Mouse (Mus musculus) thymus, adult 2 months (tissue): ENCODE data around the gene Exoc2. TPM values are rescaled to one million over a fixed set of nuclear protein-coding genes. Genes with fewer than 3 reads are reported as not detected.

ENCODE experiments used
- DNase-seq: peaks from one replicate; pipeline ENCODE4 v3.0.0; 2021
- H3K27ac ChIP-seq: fragments of 200-500 bp; 2 replicates; pipeline ENCODE4 v1.5.1; 2012; ENCODE audit warnings: low read length, control low read depth; ENCODE audit not compliant: control insufficient read depth, insufficient read depth
- H3K27me3 ChIP-seq: fragments of 200-500 bp; 2 replicates; pipeline ENCODE4 v1.6.1; 2012; ENCODE audit warnings: mild to moderate bottlenecking, low read length, moderate library complexity, mixed read lengths; ENCODE audit not compliant: control insufficient read depth, insufficient read depth
- H3K36me3 ChIP-seq: fragments of 200-500 bp; 2 replicates; pipeline ENCODE4 v1.6.1; 2012; ENCODE audit warnings: mild to moderate bottlenecking, low read length, moderate library complexity; ENCODE audit not compliant: control insufficient read depth, insufficient read depth
- H3K4me1 ChIP-seq: fragments of 200-500 bp; replicated peaks from 2 replicates; pipeline ENCODE4 v1.6.1; 2012; ENCODE audit warnings: low read length; ENCODE audit not compliant: control insufficient read depth, insufficient read depth
- H3K4me3 ChIP-seq: fragments of 200-500 bp; 2 replicates; pipeline ENCODE4 v1.5.1; 2012; ENCODE audit warnings: mild to moderate bottlenecking, low read length, control low read depth, moderate library complexity; ENCODE audit not compliant: control insufficient read depth, insufficient read depth
- CTCF ChIP-seq: fragments of 200-500 bp; IDR thresholded peaks from 2 replicates; pipeline ENCODE4 v1.5.1; 2012; ENCODE audit warnings: mild to moderate bottlenecking, control low read depth, low read length, moderate library complexity, borderline replicate concordance; ENCODE audit not compliant: control insufficient read depth, poor library complexity, insufficient read depth; ENCODE audit errors: extremely low read depth
- POLR2A ChIP-seq: fragments of 200-500 bp; IDR thresholded peaks from 2 replicates; pipeline ENCODE4 v1.6.1; 2012; ENCODE audit warnings: mild to moderate bottlenecking, low read length, control low read depth, moderate library complexity; ENCODE audit not compliant: control insufficient read depth, poor library complexity, insufficient read depth; ENCODE audit errors: extremely low read depth
- WGBS: fragments of 180-500 bp; shearing (Covaris S2); methylation state at CpG from one replicate; pipeline ENCODE4 v1.1.7; 2018; 5-methylcytosine and 5-hydroxymethylcytosine counted together
- polyA plus RNA-seq: library from polyadenylated mRNA; depleted of rRNA; stranded (reverse); fragments of >200 nt; gene quantifications from 2 replicates; pipeline ENCODE4 v1.2.3, GENCODE M21; 2012

Gene Exoc2
- polyA plus RNA-seq, 1 experiment: 25.7 TPM

DNA sequence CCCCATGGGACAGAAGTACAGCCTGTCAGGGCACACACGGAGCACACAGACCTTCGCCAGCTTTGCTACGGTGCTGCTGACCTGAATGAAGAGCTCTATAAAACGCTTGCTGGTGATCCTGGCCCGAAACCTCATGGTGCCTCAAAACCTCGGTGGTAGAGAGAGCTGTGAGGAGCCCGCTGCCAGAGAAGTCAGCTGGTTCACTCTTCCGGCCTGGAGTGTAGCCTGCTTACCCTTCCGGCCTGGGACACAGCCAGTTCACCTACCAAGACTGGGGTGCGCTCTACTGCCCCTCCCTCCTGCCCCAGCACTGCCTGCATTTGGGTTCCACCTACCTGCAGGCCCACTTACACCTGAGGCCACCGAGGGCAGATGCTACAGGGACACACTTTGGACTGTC is 26.4 kb downstream of the Exoc2 start, which contains the start of gene Hus1b:
TSS of gene Hus1b (minus strand) at position 220 of the 400 bp plus-strand sequence.
- no peaks in the 10 kb centered on the region for H3K27me3 ChIP-seq
- TF ChIP-seq POLR2A (no peak), CTCF (no peak)
- no peak within 1 kb of the TSS for H3K27ac ChIP-seq
- H3K36me3 ChIP-seq: no peaks in the 10 kb centered on the region
- 95% methylated on average over 11 of the region's 11 CpGs for WGBS
- no peaks in the 10 kb centered on the region for H3K4me1 ChIP-seq
- no peak for DNase-seq
- H3K4me3 ChIP-seq: no peak within 1 kb of the TSS

DNA sequence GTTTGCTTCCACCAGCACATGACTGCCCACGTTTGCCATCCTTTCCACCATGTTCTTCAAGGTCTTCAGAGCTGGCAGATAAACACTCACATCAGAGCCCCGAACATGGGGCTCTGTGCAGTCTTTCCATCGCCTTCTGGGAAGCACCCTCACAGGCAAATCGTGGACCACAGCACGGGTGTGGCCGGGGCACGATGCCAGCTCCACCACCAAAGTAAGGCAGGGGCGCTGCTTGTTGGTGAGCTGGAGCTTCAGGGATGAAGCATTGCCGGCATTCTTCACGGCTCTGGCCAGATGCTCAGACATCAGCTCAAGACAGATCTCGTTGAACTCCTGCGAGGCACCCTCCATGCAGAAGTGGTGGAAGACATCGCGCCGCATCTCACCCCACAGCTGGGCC is 26.8 kb downstream of the Exoc2 start:
- H3K4me3 ChIP-seq: no peak overlapping the region
- TF ChIP-seq POLR2A: no peak
- no peak for TF ChIP-seq CTCF
- no peak overlapping the region for H3K27ac ChIP-seq
- H3K4me1 ChIP-seq: no peaks in the 10 kb centered on the region
- no peak for DNase-seq
- WGBS: 96% methylated on average over 15 of the region's 15 CpGs
- no peaks in the 10 kb centered on the region for H3K27me3 ChIP-seq
- no peaks in the 10 kb centered on the region for H3K36me3 ChIP-seq

DNA sequence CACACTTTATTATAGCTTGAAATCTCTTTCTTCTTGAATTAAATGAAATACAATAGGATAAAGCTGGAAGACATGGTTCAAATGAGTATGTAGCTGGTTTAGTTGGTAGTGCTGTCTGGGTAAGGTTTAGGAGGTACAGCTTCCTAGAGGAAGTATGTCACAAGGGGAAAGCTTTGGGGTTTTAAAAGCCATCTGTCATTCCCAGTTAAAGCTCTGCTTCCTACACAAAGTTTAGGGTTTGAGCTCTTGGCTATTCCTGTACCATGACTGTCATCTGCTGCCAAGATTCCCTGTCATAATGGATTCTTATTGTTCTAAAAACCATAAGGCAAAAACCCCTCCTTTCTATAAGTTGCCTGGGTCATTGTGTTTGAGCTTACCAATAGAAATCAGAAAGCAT is 28.1 kb downstream of the Exoc2 start:
- H3K27ac ChIP-seq: no peak overlapping the region
- no peak for DNase-seq

DNA sequence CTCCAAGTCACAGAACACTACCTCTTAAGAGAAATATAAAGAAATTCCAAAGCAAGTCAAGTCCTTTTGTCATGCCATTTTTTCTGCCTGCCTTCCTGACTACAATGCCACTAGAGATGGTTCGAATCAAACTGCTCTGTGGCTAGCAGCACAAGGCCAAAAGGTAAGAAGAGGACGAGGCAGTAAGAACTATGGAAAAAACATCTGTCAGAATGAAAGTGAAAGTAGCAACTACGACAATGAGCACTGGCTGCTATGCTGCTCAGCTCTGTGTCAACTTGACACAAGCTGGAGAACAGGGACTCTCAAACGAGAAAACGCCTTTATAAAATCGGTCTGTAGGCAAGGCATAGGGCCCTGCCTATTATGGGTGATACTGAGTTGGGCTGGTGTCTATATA is 40.9 kb downstream of the Exoc2 start:
- H3K36me3 ChIP-seq: peaks cover 14% of the 10 kb centered on the region
- DNase-seq: no peak
- TF ChIP-seq CTCF: no peak
- TF ChIP-seq POLR2A: no peak
- H3K27ac ChIP-seq: no peak overlapping the region; the same call in 1 of the 2 replicates
- no peaks in the 10 kb centered on the region; the same call in 1 of the 2 replicates for H3K4me1 ChIP-seq
- no peaks in the 10 kb centered on the region for H3K27me3 ChIP-seq
- no peak overlapping the region for H3K4me3 ChIP-seq
- 43% methylated on average over 6 of the region's 6 CpGs for WGBS

More for the DNA sequence above, 28.1 kb downstream of the Exoc2 start:
- Histone ChIP-seq H3K4me3 (no peak overlapping the region), H3K36me3 (no peaks in the 10 kb centered on the region), H3K4me1 (no peaks in the 10 kb centered on the region), H3K27me3 (no peaks in the 10 kb centered on the region)
- TF ChIP-seq CTCF (no peak), POLR2A (no peak)

DNA sequence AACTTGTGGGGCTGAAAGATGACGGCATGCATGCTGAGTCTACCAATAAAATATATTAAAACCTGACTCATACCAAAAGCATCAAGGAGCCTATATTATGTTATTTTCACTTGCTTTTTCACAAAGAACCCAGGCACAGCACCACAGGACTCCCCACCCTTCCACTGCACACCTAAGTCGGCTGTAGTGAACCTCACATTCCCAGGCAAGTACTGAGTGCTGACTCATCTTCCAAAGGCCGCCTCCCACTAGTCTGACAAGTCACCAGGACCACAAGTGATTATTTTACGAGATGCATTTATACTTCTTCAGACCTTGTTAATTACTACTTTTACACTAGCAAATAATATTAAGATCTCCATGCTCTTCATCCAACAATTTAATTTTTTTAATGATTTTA is 42.3 kb downstream of the Exoc2 start:
- Histone ChIP-seq H3K36me3 (peaks cover 11% of the 10 kb centered on the region; the same call in 1 of the 2 replicates), H3K4me3 (no peak overlapping the region), H3K4me1 (no peaks in the 10 kb centered on the region; the same call in 1 of the 2 replicates), H3K27me3 (no peaks in the 10 kb centered on the region), H3K27ac (no peak overlapping the region)
- DNase-seq: no peak
- 88% methylated on average over 4 of the region's 4 CpGs for WGBS
- TF ChIP-seq POLR2A: no peak
- no peak for TF ChIP-seq CTCF

DNA sequence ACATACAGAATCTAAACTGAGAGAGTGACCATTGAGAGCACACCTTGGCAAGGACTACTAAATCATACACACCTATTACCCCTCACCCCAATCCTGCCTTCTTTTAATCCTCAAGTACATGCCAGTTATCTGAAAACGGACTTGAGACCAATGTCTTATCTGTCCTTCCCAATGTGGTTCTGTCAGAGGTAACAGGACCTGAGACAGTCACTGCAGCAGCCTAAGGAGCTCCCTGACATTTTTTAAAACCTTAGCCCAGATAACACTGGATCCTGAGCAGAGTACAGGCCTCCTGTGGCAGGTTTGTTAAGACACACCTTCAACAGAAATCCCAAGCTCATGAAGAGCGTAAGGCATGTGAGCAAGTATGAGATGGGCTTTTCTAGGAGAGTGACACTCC is 44.8 kb downstream of the Exoc2 start:
- peaks cover 23% of the 10 kb centered on the region for H3K36me3 ChIP-seq
- TF ChIP-seq POLR2A: no peak
- TF ChIP-seq CTCF: no peak

DNA sequence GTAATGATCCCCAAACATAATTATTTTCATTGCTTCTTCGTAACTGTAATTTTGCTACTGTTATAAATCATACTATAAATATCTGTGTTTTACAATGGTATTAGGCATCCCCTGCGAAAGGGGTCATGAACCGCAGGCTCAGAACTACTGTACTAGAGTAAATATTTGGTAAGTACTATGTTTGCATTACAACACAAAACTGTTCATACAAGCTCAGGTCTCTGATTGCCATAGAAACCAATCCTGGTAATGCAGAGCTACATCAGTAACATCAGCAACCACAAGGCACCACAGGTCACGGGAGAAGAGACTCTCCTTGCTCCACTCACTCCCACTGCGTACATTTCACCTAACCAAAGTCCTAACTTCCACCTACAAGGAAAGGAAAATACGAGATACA is 49.6 kb downstream of the Exoc2 start:
- TF ChIP-seq CTCF: no peak
- TF ChIP-seq POLR2A: no peak
- Histone ChIP-seq H3K27ac (no peak overlapping the region), H3K27me3 (no peaks in the 10 kb centered on the region)

More for the DNA sequence above, 44.8 kb downstream of the Exoc2 start:
- no peak for DNase-seq
- Histone ChIP-seq H3K27me3 (no peaks in the 10 kb centered on the region), H3K4me3 (no peak overlapping the region), H3K27ac (no peak overlapping the region), H3K4me1 (no peaks in the 10 kb centered on the region; the same call in 1 of the 2 replicates)
- 95% methylated on average over 2 of the region's 2 CpGs for WGBS

More for the DNA sequence above, 49.6 kb downstream of the Exoc2 start:
- 95% methylated on average over 6 of the region's 6 CpGs for WGBS
- peaks cover 25% of the 10 kb centered on the region for H3K36me3 ChIP-seq
- no peak overlapping the region for H3K4me3 ChIP-seq
- no peak for DNase-seq
- H3K4me1 ChIP-seq: no peaks in the 10 kb centered on the region
